Mouse (Mus musculus): ENCODE results near the gene Mdm2. TPM values are rescaled to one million over a fixed set of nuclear protein-coding genes. Genes with fewer than 3 reads are reported as not detected.
A peak's percentile ranks its signal among the peaks of the same experiment; 100 is the strongest.

Gene Mdm2
- polyA plus RNA-seq, 1 experiment from 2014 or later, result 19.5 TPM

- Histone ChIP-seq H3K27ac (replicated peaks) (peak overlapping the region; percentile 66), H3K9me3 (replicated peaks) (no peaks in the 10 kb centered on the region), H3K4me2 (peak overlapping the region; percentile 38), H3K27me3 (no peaks in the 10 kb centered on the region), H3K4me3 (replicated peaks) (no peak overlapping the region), H3K9ac (no peak overlapping the region), H3K36me3 (replicated peaks) (no peaks in the 10 kb centered on the region), H3K4me1 (replicated peaks) (peaks cover 31% of the 10 kb centered on the region)
- WGBS (ENCODE audit: insufficient replicate concordance), result 23% methylated on average over 15 of the region's 15 CpGs
- peak; percentile 32 for ATAC-seq (ENCODE audit: insufficient read depth)
Measured at GRCm38 (mm10) chr10:117731244-117732101, 20.9 kb upstream of the Mdm2 start.

- H3K9ac ChIP-seq, result no peak overlapping the region
- H3K4me2 ChIP-seq, result no peak overlapping the region
- no peak for ATAC-seq (ENCODE audit: insufficient read depth)
- WGBS (ENCODE audit: insufficient replicate concordance), result 83% methylated on average over 12 of the region's 12 CpGs
- H3K4me3 ChIP-seq (replicated peaks), result no peak overlapping the region
- no peak overlapping the region for H3K27ac ChIP-seq (replicated peaks)
- no peaks in the 10 kb centered on the region for H3K27me3 ChIP-seq
- no peaks in the 10 kb centered on the region for H3K9me3 ChIP-seq (replicated peaks)
- H3K4me1 ChIP-seq (replicated peaks), result peaks cover 31% of the 10 kb centered on the region
- no peaks in the 10 kb centered on the region for H3K36me3 ChIP-seq (replicated peaks)
Measured at GRCm38 (mm10) chr10:117730637-117731203, 20.2 kb upstream of the Mdm2 start.

GRCm38 (mm10) chr10:117730140-117730539 is 19.6 kb upstream of the Mdm2 start:
- Histone ChIP-seq H3K4me2 (no peak overlapping the region), H3K36me3 (replicated peaks) (no peaks in the 10 kb centered on the region), H3K27me3 (no peaks in the 10 kb centered on the region), H3K4me1 (replicated peaks) (peaks cover 31% of the 10 kb centered on the region), H3K4me3 (replicated peaks) (no peak overlapping the region), H3K9me3 (replicated peaks) (no peaks in the 10 kb centered on the region), H3K27ac (replicated peaks) (no peak overlapping the region), H3K9ac (no peak overlapping the region)
- 81% methylated on average over 7 of the region's 7 CpGs for WGBS (ENCODE audit: insufficient replicate concordance)
- ATAC-seq (ENCODE audit: insufficient read depth), result no peak

GRCm38 (mm10) chr10:117729139-117729814 is 18.7 kb upstream of the Mdm2 start:
- Histone ChIP-seq H3K9me3 (replicated peaks) (no peaks in the 10 kb centered on the region), H3K4me3 (replicated peaks) (no peak overlapping the region), H3K9ac (no peak overlapping the region), H3K36me3 (replicated peaks) (no peaks in the 10 kb centered on the region), H3K27me3 (no peaks in the 10 kb centered on the region), H3K4me1 (replicated peaks) (peaks cover 31% of the 10 kb centered on the region), H3K27ac (replicated peaks) (no peak overlapping the region), H3K4me2 (no peak overlapping the region)
- 59% methylated on average over 11 of the region's 11 CpGs for WGBS (ENCODE audit: insufficient replicate concordance)
- peak; percentile 8; the same call in 1 of the 2 replicates for ATAC-seq (ENCODE audit: insufficient read depth)

- ATAC-seq (ENCODE audit: insufficient read depth), result no peak
- Histone ChIP-seq H3K27me3 (no peaks in the 10 kb centered on the region), H3K4me1 (replicated peaks) (peaks cover 31% of the 10 kb centered on the region), H3K36me3 (replicated peaks) (no peaks in the 10 kb centered on the region), H3K4me2 (no peak overlapping the region), H3K9me3 (replicated peaks) (no peaks in the 10 kb centered on the region), H3K9ac (no peak overlapping the region), H3K4me3 (replicated peaks) (no peak overlapping the region), H3K27ac (replicated peaks) (no peak overlapping the region)
- 72% methylated on average over 5 of the region's 5 CpGs for WGBS (ENCODE audit: insufficient replicate concordance)
Measured at GRCm38 (mm10) chr10:117728574-117728973, 18.0 kb upstream of the Mdm2 start.

- Histone ChIP-seq H3K4me1 (replicated peaks) (peaks cover 21% of the 10 kb centered on the region), H3K27ac (replicated peaks) (no peak overlapping the region), H3K27me3 (no peaks in the 10 kb centered on the region), H3K9me3 (replicated peaks) (no peaks in the 10 kb centered on the region), H3K36me3 (replicated peaks) (no peaks in the 10 kb centered on the region), H3K9ac (no peak overlapping the region), H3K4me3 (replicated peaks) (no peak overlapping the region), H3K4me2 (no peak overlapping the region)
- WGBS (ENCODE audit: insufficient replicate concordance), result 71% methylated on average over 9 of the region's 9 CpGs
- ATAC-seq (ENCODE audit: insufficient read depth), result no peak
Measured at GRCm38 (mm10) chr10:117727518-117728110, 17.1 kb upstream of the Mdm2 start.

GRCm38 (mm10) chr10:117726888-117727385 is 16.4 kb upstream of the Mdm2 start:
- no peak for ATAC-seq (ENCODE audit: insufficient read depth)
- no peak overlapping the region for H3K4me2 ChIP-seq
- no peak overlapping the region for H3K4me3 ChIP-seq (replicated peaks)
- H3K9ac ChIP-seq, result no peak overlapping the region
- no peaks in the 10 kb centered on the region for H3K36me3 ChIP-seq (replicated peaks)
- H3K27ac ChIP-seq (replicated peaks), result no peak overlapping the region
- H3K4me1 ChIP-seq (replicated peaks), result peaks cover 14% of the 10 kb centered on the region
- no peaks in the 10 kb centered on the region for H3K9me3 ChIP-seq (replicated peaks)
- WGBS (ENCODE audit: insufficient replicate concordance), result 69% methylated on average over 4 of the region's 4 CpGs
- no peaks in the 10 kb centered on the region for H3K27me3 ChIP-seq

- Histone ChIP-seq H3K27me3 (no peaks in the 10 kb centered on the region), H3K27ac (replicated peaks) (no peak overlapping the region), H3K9me3 (replicated peaks) (no peaks in the 10 kb centered on the region), H3K4me1 (replicated peaks) (peaks cover 8% of the 10 kb centered on the region), H3K9ac (no peak overlapping the region), H3K4me2 (no peak overlapping the region), H3K36me3 (replicated peaks) (no peaks in the 10 kb centered on the region), H3K4me3 (replicated peaks) (no peak overlapping the region)
- WGBS (ENCODE audit: insufficient replicate concordance), result 77% methylated on average over 4 of the region's 4 CpGs
- no peak for ATAC-seq (ENCODE audit: insufficient read depth)
Measured at GRCm38 (mm10) chr10:117726350-117726749, 15.8 kb upstream of the Mdm2 start.

GRCm38 (mm10) chr10:117725671-117726070 is 15.1 kb upstream of the Mdm2 start:
- ATAC-seq (ENCODE audit: insufficient read depth), result no peak
- peaks cover 2% of the 10 kb centered on the region; the same call in 1 of the 2 replicates for H3K4me1 ChIP-seq (replicated peaks)
- no peaks in the 10 kb centered on the region for H3K36me3 ChIP-seq (replicated peaks)
- H3K9me3 ChIP-seq (replicated peaks), result no peaks in the 10 kb centered on the region
- H3K4me3 ChIP-seq (replicated peaks), result no peak overlapping the region
- H3K27ac ChIP-seq (replicated peaks), result no peak overlapping the region
- H3K4me2 ChIP-seq, result no peak overlapping the region
- no peaks in the 10 kb centered on the region for H3K27me3 ChIP-seq
- WGBS (ENCODE audit: insufficient replicate concordance), result 58% methylated on average over 7 of the region's 7 CpGs
- no peak overlapping the region for H3K9ac ChIP-seq

GRCm38 (mm10) chr10:117724804-117725361 is 14.3 kb upstream of the Mdm2 start:
- no peaks in the 10 kb centered on the region for H3K4me1 ChIP-seq (replicated peaks)
- H3K9ac ChIP-seq, result no peak overlapping the region
- no peaks in the 10 kb centered on the region for H3K9me3 ChIP-seq (replicated peaks)
- no peaks in the 10 kb centered on the region for H3K27me3 ChIP-seq
- WGBS (ENCODE audit: insufficient replicate concordance), result 79% methylated on average over 3 of the region's 3 CpGs
- no peak overlapping the region for H3K27ac ChIP-seq (replicated peaks)
- no peaks in the 10 kb centered on the region for H3K36me3 ChIP-seq (replicated peaks)
- H3K4me2 ChIP-seq, result no peak overlapping the region
- ATAC-seq (ENCODE audit: insufficient read depth), result no peak
- no peak overlapping the region for H3K4me3 ChIP-seq (replicated peaks)
